Mouse (Mus musculus) stomach, postnatal 0 days (tissue): ENCODE measurements around the gene Cep97. TPM values are rescaled to one million over a fixed set of nuclear protein-coding genes. Genes with fewer than 3 reads are reported as not detected.
A peak's percentile ranks its signal among the peaks of the same experiment; 100 is the strongest.
"Not testable (repeated sequence)": the region's sequence is repeated elsewhere in the genome, so short reads cannot be mapped to it uniquely, and the experiment has no call there.

Source experiments
- ATAC-seq: fragments of 200-750 bp; cut with Nextera tagmentation; 2 replicates; pipeline ENCODE4 v1.8.0; 2017; ENCODE audit not compliant: low FRiP score, low TSS enrichment
- DNase-seq: peaks from one replicate; pipeline ENCODE4 v3.0.0-alpha.2; 2016; ENCODE audit warnings: low spot score
- H3K27ac ChIP-seq: fragments of 300-500 bp; sonication (generic); replicated peaks from 2 replicates; pipeline ENCODE4 v1.5.1; 2014; ENCODE audit warnings: mild to moderate bottlenecking, control low read depth
- H3K27me3 ChIP-seq: fragments of 300-500 bp; sonication (generic); 2 replicates; pipeline ENCODE4 v1.6.1; 2014; ENCODE audit warnings: low read length; ENCODE audit not compliant: control insufficient read depth, insufficient read depth
- H3K36me3 ChIP-seq: fragments of 300-500 bp; sonication (generic); 2 replicates; pipeline ENCODE4 v1.6.1; 2014; ENCODE audit warnings: low read length, mixed read lengths; ENCODE audit not compliant: control insufficient read depth, insufficient read depth
- H3K4me1 ChIP-seq: fragments of 300-500 bp; sonication (generic); replicated peaks from 2 replicates; pipeline ENCODE4 v1.6.1; 2014; ENCODE audit warnings: antibody characterized with exemption; ENCODE audit not compliant: control insufficient read depth, insufficient read depth
- H3K4me2 ChIP-seq: fragments of 300-500 bp; sonication (generic); replicated peaks from 2 replicates; pipeline ENCODE4 v1.6.1; 2014; ENCODE audit warnings: low read depth, mild to moderate bottlenecking, control low read depth, moderate library complexity
- H3K4me3 ChIP-seq: fragments of 300-500 bp; sonication (generic); 2 replicates; pipeline ENCODE4 v1.5.1; 2014; ENCODE audit warnings: low read depth, low read length, control low read depth
- H3K9ac ChIP-seq: fragments of 300-500 bp; sonication (generic); 2 replicates; pipeline ENCODE4 v1.6.1; 2014; ENCODE audit warnings: mild to moderate bottlenecking, low read length, control low read depth, mixed read lengths
- H3K9me3 ChIP-seq: fragments of 300-500 bp; sonication (generic); 2 replicates; pipeline ENCODE4 v1.6.1; 2016; ENCODE audit warnings: low read length; ENCODE audit not compliant: control insufficient read depth
- CTCF ChIP-seq: IDR thresholded peaks from 2 replicates; pipeline ENCODE4 v1.5.1; 2016; ENCODE audit warnings: antibody characterized with exemption, low read depth, mild to moderate bottlenecking, moderate library complexity
- EP300 ChIP-seq: optimal IDR thresholded peaks from 2 replicates; pipeline ENCODE3; 2016; ENCODE audit warnings: antibody characterized with exemption
- WGBS: fragments of 180-500 bp; shearing (Covaris S2); extraction: QIAGEN DNeasy Blood & Tissue Kit; methylation state at CpG from one replicate; pipeline ENCODE4 v1.1.7; 2014; 5-methylcytosine and 5-hydroxymethylcytosine counted together
- polyA plus RNA-seq: library from polyadenylated mRNA; unstranded; fragments of >200 nt; fragmentation: Nextera tagmentation; extraction: Ambion mirVana; gene quantifications from 2 replicates; pipeline ENCODE4 v1.2.1, GENCODE M21; 2015

Cep97 gene
- polyA plus RNA-seq, 1 experiment from 2014 or later = 2.6 TPM

- no peaks in the 10 kb centered on the region for H3K36me3 ChIP-seq
- H3K27ac ChIP-seq = no peak overlapping the region
- no peak overlapping the region for H3K4me3 ChIP-seq
- no peak for DNase-seq
- no peaks in the 10 kb centered on the region for H3K27me3 ChIP-seq
- 66% methylated on average over 6 of the region's 6 CpGs for WGBS
- TF ChIP-seq EP300 = no peak
- no peak for TF ChIP-seq CTCF
- ATAC-seq = no peak
- no peaks in the 10 kb centered on the region for H3K4me1 ChIP-seq
- H3K9me3 ChIP-seq = no peaks in the 10 kb centered on the region
- no peak overlapping the region for H3K4me2 ChIP-seq
- H3K9ac ChIP-seq = no peak overlapping the region
Observed at GRCm38 (mm10) chr16:55876025-55876424, 58.6 kb downstream of the Cep97 start.

GRCm38 (mm10) chr16:55863832-55864231 lies 70.8 kb downstream of the Cep97 start:
- 59% methylated on average over 4 of the region's 4 CpGs for WGBS
- Histone ChIP-seq H3K27ac (no peak overlapping the region), H3K4me3 (no peak overlapping the region), H3K36me3 (no peaks in the 10 kb centered on the region), H3K4me2 (no peak overlapping the region), H3K9me3 (no peaks in the 10 kb centered on the region), H3K9ac (no peak overlapping the region), H3K4me1 (no peaks in the 10 kb centered on the region), H3K27me3 (no peaks in the 10 kb centered on the region)
- no peak for TF ChIP-seq EP300
- TF ChIP-seq CTCF = no peak
- ATAC-seq (no peak), DNase-seq (no peak)

GRCm38 (mm10) chr16:55863149-55863815 lies 71.4 kb downstream of the Cep97 start:
- ATAC-seq = 0 out of 2 replicates have a peak, but pooled peaks have one; percentile 35
- TF ChIP-seq EP300 (no peak), CTCF (peak; percentile 100)

GRCm38 (mm10) chr16:55861104-55861503 lies 73.6 kb downstream of the Cep97 start:
- no peak overlapping the region for H3K27ac ChIP-seq
- no peaks in the 10 kb centered on the region for H3K9me3 ChIP-seq
- no peak overlapping the region for H3K9ac ChIP-seq
- no peak for DNase-seq
- no peak overlapping the region for H3K4me2 ChIP-seq
- no peaks in the 10 kb centered on the region for H3K27me3 ChIP-seq
- H3K36me3 ChIP-seq = no peaks in the 10 kb centered on the region
- TF ChIP-seq EP300 = no peak
- no peak for TF ChIP-seq CTCF
- WGBS = 75% methylated on average over 3 of the region's 3 CpGs
- no peak for ATAC-seq
- H3K4me1 ChIP-seq = no peaks in the 10 kb centered on the region
- no peak overlapping the region for H3K4me3 ChIP-seq

More at GRCm38 (mm10) chr16:55863149-55863815, 71.4 kb downstream of the Cep97 start:
- Histone ChIP-seq H3K4me1 (no peaks in the 10 kb centered on the region), H3K4me3 (no peak overlapping the region), H3K9me3 (no peaks in the 10 kb centered on the region), H3K27ac (no peak overlapping the region), H3K9ac (no peak overlapping the region), H3K27me3 (no peaks in the 10 kb centered on the region), H3K36me3 (no peaks in the 10 kb centered on the region), H3K4me2 (no peak overlapping the region)
- DNase-seq = peak; percentile 60
- 21% methylated on average over 7 of the region's 7 CpGs for WGBS

GRCm38 (mm10) chr16:55859421-55859820 lies 75.2 kb downstream of the Cep97 start:
- not testable (repeated sequence) for ATAC-seq, H3K4me1 ChIP-seq, DNase-seq, H3K4me3 ChIP-seq, H3K9me3 ChIP-seq, H3K27me3 ChIP-seq, H3K9ac ChIP-seq, H3K36me3 ChIP-seq, H3K4me2 ChIP-seq, H3K27ac ChIP-seq
- WGBS = 88% methylated on average over 4 of the region's 4 CpGs

- H3K27ac ChIP-seq = no peak overlapping the region
- no peak overlapping the region for H3K4me3 ChIP-seq
- no peak overlapping the region for H3K4me2 ChIP-seq
- no peaks in the 10 kb centered on the region for H3K27me3 ChIP-seq
- no peak overlapping the region for H3K9ac ChIP-seq
- peak; percentile 83 for DNase-seq
- no peaks in the 10 kb centered on the region for H3K4me1 ChIP-seq
- no peaks in the 10 kb centered on the region for H3K36me3 ChIP-seq
- peak; percentile 71 for ATAC-seq
- 63% methylated on average over 6 of the region's 6 CpGs for WGBS
- no peaks in the 10 kb centered on the region for H3K9me3 ChIP-seq
- no peak for TF ChIP-seq EP300
- TF ChIP-seq CTCF = peak; percentile 79
Observed at GRCm38 (mm10) chr16:55858465-55858864, 76.2 kb downstream of the Cep97 start.
